Mouse (Mus musculus) forebrain, embryonic 10.5 days (tissue): ENCODE data around the gene Dpp6. TPM values are rescaled to one million over a fixed set of nuclear protein-coding genes. Genes with fewer than 3 reads are reported as not detected.
"Not testable (repeated sequence)": the region's sequence is repeated elsewhere in the genome, so short reads cannot be mapped to it uniquely, and the experiment has no call there.

Experiments
- DNase-seq: peaks from one replicate; pipeline ENCODE4 v3.0.0-alpha.2; 2017; ENCODE audit warnings: low spot score; ENCODE audit errors: extremely low spot score
- H3K27ac ChIP-seq: fragments of 300-500 bp; sonication (generic); 2 replicates; pipeline ENCODE4 v1.5.1; 2016; ENCODE audit warnings: mild to moderate bottlenecking
- H3K27me3 ChIP-seq: fragments of 300-500 bp; sonication (generic); 2 replicates; pipeline ENCODE4 v1.6.1; 2016; ENCODE audit warnings: mild to moderate bottlenecking; ENCODE audit not compliant: poor library complexity, severe bottlenecking
- H3K36me3 ChIP-seq: fragments of 300-500 bp; sonication (generic); replicated peaks from 2 replicates; pipeline ENCODE4 v1.6.1; 2016; ENCODE audit warnings: mild to moderate bottlenecking, moderate library complexity
- H3K4me1 ChIP-seq: fragments of 300-500 bp; sonication (generic); 2 replicates; pipeline ENCODE4 v1.6.1; 2016
- H3K4me3 ChIP-seq: fragments of 300-500 bp; sonication (generic); 2 replicates; pipeline ENCODE4 v1.5.1; 2016; ENCODE audit warnings: mild to moderate bottlenecking, moderate library complexity
- H3K9me3 ChIP-seq: fragments of 300-500 bp; sonication (generic); 2 replicates; pipeline ENCODE4 v1.6.1; 2016; ENCODE audit warnings: mild to moderate bottlenecking, moderate library complexity
- WGBS: fragments of 180-500 bp; shearing (Covaris S2); methylation state at CpG from one replicate; pipeline ENCODE4 v1.1.7; 2016; 5-methylcytosine and 5-hydroxymethylcytosine counted together
- polyA plus RNA-seq: library from polyadenylated mRNA; unstranded; fragments of >200 nt; fragmentation: Nextera tagmentation; extraction: Ambion mirVana; gene quantifications from 2 replicates; pipeline ENCODE4 v1.2.1, GENCODE M21; 2016

Gene Dpp6
- polyA plus RNA-seq, 1 experiment from 2014 or later = 2.9 TPM

DNA sequence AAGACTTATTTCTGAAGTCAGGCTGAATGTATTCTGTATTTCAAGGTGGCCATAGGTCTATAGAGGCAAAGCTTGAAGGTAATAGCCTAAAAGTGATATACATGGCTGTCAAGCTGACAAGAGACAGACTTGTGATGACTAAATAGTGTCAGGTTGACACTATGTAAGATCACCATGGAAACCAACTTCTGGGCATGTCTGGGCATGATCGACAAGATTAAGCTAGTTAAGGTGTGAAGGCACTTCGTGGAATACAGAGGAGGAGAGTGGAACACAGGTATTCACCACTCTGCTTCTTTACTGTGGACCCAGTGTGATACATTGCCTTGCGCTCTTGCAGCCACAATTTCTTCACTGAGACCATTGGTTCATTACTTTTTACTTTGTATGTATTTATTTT, 637.4 kb downstream of the Dpp6 start:
- Histone ChIP-seq H3K4me1 (no peaks in the 10 kb centered on the region), H3K27ac (no peak overlapping the region), H3K36me3 (no peaks in the 10 kb centered on the region), H3K9me3 (no peaks in the 10 kb centered on the region), H3K4me3 (no peak overlapping the region), H3K27me3 (no peaks in the 10 kb centered on the region)
- no peak for DNase-seq
- WGBS = 87% methylated on average over 3 of the region's 3 CpGs

GRCm38 (mm10) chr5:27456981-27457380, 640.0 kb downstream of the Dpp6 start:
- no peak for DNase-seq
- no peaks in the 10 kb centered on the region for H3K27me3 ChIP-seq
- 97% methylated on average over 1 of the region's 1 CpGs for WGBS
- H3K36me3 ChIP-seq = no peaks in the 10 kb centered on the region
- H3K27ac ChIP-seq = no peak overlapping the region
- H3K4me1 ChIP-seq = peaks cover 10% of the 10 kb centered on the region
- H3K9me3 ChIP-seq = no peaks in the 10 kb centered on the region
- H3K4me3 ChIP-seq = no peak overlapping the region

DNA sequence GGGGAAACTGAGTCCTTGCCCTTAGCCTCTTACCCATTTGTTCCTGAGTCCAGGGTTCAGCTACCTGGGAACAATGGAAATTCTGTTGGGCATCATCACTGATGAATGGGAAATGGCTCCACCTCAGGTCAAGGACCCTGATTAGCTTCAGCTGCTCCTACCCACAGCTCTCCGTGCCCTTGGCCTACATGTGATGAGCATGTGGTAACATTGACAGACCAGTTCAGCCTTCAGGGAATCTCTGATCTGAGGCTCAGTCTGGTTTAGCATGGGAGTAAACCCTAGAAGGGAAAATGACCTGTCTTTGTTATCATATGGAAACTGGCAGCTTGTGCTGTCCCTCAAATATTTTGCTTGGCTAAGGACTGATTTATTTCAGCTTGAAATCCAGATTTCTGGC, 640.7 kb downstream of the Dpp6 start:
- Histone ChIP-seq H3K36me3 (no peaks in the 10 kb centered on the region), H3K4me1 (peaks cover 10% of the 10 kb centered on the region), H3K27ac (no peak overlapping the region), H3K4me3 (no peak overlapping the region), H3K9me3 (no peaks in the 10 kb centered on the region), H3K27me3 (no peaks in the 10 kb centered on the region)
- WGBS = 64% methylated on average over 1 of the region's 1 CpGs
- DNase-seq = no peak

DNA sequence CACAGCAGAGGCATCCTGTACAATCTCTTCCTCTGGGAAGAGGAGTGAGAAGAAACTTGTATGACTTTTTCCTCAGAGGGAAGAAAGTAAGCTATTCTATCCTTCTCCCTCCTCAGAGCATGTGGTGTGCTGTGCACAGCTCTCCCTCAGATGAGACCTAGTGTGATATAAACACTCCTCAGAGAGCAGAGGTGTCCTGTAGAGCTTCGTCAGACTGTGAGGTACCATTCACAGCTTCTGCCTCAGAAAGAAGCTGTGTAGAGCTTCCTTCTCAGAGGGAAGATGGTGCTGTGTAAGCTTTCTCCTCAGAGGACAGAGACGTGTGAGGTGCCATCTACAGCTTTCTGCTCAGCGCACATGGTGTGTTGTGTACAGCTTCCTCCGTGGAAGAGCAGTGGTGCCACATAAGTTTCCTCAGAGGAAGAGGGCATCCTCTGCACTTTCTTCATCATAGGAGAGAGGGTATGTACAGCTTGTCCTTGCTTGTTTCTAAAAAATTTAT, 658.0 kb downstream of the Dpp6 start:
- Histone ChIP-seq H3K9me3 (no peaks in the 10 kb centered on the region), H3K4me1 (no peaks in the 10 kb centered on the region; the same call in 1 of the 2 replicates), H3K27me3 (no peaks in the 10 kb centered on the region), H3K4me3 (no peak overlapping the region), H3K36me3 (no peaks in the 10 kb centered on the region), H3K27ac (no peak overlapping the region)
- DNase-seq = no peak
- WGBS = 81% methylated on average over 4 of the region's 4 CpGs

DNA sequence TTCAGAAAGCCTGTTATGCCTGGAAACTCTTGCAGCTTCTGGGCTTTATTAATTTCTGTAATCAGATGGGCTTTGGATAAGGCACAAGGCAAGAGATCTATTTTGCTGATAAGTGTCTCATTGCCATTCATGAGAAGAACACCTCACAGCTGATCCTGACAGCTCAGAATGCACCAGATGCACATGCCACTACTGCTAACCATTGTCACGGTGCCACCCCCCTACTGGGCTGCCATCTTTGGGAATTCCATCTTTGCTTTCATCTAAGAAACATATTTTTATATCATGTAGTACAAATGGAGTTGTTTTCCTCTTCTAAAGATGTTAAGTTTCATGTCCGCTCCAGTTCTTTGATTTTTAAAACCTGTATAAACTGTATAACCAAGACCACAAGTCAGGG, 664.7 kb downstream of the Dpp6 start:
- H3K4me3 ChIP-seq = no peak overlapping the region
- H3K27me3 ChIP-seq = no peaks in the 10 kb centered on the region
- no peaks in the 10 kb centered on the region for H3K9me3 ChIP-seq
- H3K27ac ChIP-seq = no peak overlapping the region
- 83% methylated on average over 2 of the region's 2 CpGs for WGBS
- no peak for DNase-seq
- H3K4me1 ChIP-seq = peaks cover 6% of the 10 kb centered on the region
- no peaks in the 10 kb centered on the region for H3K36me3 ChIP-seq

DNA sequence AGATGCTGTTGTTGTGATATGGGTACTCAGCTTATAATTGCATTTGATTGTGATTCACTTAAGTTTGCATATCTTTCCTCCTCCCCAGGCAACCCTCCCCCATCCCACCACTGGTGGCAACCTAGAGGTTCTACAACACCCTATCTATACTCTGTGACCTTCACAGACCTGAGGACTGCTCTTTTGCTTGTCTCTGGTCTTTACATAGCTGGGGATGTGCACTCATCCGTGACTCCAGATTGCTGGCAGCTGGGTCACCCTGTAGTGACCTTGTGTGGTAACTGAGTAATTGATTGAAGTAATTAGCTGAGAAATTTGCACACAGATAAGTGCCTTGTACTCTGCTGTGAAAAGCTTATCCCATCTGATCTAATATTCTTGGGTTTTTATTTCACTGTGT, 669.1 kb downstream of the Dpp6 start:
- DNase-seq = no peak
- WGBS = 36% methylated on average over 1 of the region's 1 CpGs
- no peaks in the 10 kb centered on the region for H3K27me3 ChIP-seq

DNA sequence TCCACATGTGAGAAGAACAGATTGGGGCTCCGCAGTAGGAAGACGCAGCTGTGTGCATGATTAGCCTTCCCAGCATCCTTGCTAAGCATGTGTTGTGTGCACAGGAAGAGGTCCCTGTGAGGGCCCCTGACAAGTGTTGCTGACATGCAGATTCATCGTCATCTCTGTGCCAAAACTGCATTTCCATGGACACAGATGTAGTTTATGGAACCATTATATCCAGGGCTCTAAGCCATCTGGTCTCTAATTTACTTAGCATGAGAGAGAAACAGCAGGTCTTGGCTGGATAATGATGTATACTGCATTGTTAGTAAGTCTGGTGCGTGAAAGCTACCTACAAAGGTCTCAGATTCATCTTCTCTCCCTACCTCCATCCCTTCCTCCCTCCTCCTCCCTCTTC, 673.9 kb downstream of the Dpp6 start:
- H3K27ac ChIP-seq = no peak overlapping the region
- H3K4me1 ChIP-seq = peaks cover 4% of the 10 kb centered on the region
- H3K36me3 ChIP-seq = no peaks in the 10 kb centered on the region
- H3K4me3 ChIP-seq = no peak overlapping the region
- WGBS = 92% methylated on average over 4 of the region's 4 CpGs
- DNase-seq = no peak
- no peaks in the 10 kb centered on the region for H3K9me3 ChIP-seq
- H3K27me3 ChIP-seq = no peaks in the 10 kb centered on the region

More for the DNA sequence above, 669.1 kb downstream of the Dpp6 start:
- H3K27ac ChIP-seq = no peak overlapping the region
- peaks cover 6% of the 10 kb centered on the region for H3K4me1 ChIP-seq
- no peaks in the 10 kb centered on the region for H3K9me3 ChIP-seq
- H3K4me3 ChIP-seq = no peak overlapping the region
- no peaks in the 10 kb centered on the region for H3K36me3 ChIP-seq

GRCm38 (mm10) chr5:27501338-27501737, 684.3 kb downstream of the Dpp6 start, which contains the start of gene Speer4b:
Gene Speer4b, minus strand, starts transcription at chr5:27501438.
- not testable (repeated sequence) for DNase-seq
- WGBS = 68% methylated on average over 1 of the region's 1 CpGs

GRCm38 (mm10) chr5:27518716-27519115, 701.7 kb downstream of the Dpp6 start:
- no peaks in the 10 kb centered on the region for H3K27me3 ChIP-seq
- DNase-seq = no peak
- no peaks in the 10 kb centered on the region for H3K4me1 ChIP-seq
- H3K27ac ChIP-seq = no peak overlapping the region
- no peak overlapping the region for H3K4me3 ChIP-seq
- no peaks in the 10 kb centered on the region for H3K36me3 ChIP-seq
- H3K9me3 ChIP-seq = no peaks in the 10 kb centered on the region

More at GRCm38 (mm10) chr5:27501338-27501737, 684.3 kb downstream of the Dpp6 start, which contains the start of gene Speer4b:
- not testable (repeated sequence) for H3K36me3 ChIP-seq, H3K27ac ChIP-seq, H3K27me3 ChIP-seq, H3K4me3 ChIP-seq, H3K4me1 ChIP-seq, H3K9me3 ChIP-seq

GRCm38 (mm10) chr5:27526906-27527305, 709.9 kb downstream of the Dpp6 start:
- H3K4me1 ChIP-seq = no peaks in the 10 kb centered on the region
- 92% methylated on average over 1 of the region's 1 CpGs for WGBS
- DNase-seq = no peak
- no peaks in the 10 kb centered on the region for H3K9me3 ChIP-seq
- no peaks in the 10 kb centered on the region for H3K27me3 ChIP-seq
- H3K36me3 ChIP-seq = no peaks in the 10 kb centered on the region
- H3K27ac ChIP-seq = no peak overlapping the region
- no peak overlapping the region for H3K4me3 ChIP-seq

DNA sequence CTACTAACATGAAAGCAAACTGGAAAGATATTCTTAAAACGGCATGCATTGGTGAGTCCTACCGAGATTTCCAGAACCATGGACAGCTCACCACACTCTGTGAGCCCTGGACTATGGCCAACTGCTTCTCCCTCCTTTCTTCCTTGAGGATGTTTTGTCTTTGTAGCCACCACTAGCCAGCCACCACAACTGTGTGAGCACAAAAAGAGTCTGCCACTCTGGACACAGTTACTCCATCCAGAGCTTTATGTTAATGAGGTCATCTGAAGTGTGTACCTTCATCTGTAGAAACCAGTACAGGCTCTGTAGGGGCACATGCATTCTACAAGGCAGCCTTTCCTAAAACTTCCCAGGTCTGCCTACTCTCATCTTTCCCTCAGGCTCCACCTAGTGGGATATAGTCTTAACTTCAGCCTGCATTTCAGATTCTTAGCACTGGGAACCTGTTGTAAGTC, 727.8 kb downstream of the Dpp6 start:
- no peak overlapping the region for H3K27ac ChIP-seq
- no peak for DNase-seq
- H3K9me3 ChIP-seq = no peaks in the 10 kb centered on the region
- H3K36me3 ChIP-seq = no peaks in the 10 kb centered on the region
- WGBS = 13% methylated on average over 2 of the region's 2 CpGs
- H3K4me1 ChIP-seq = no peaks in the 10 kb centered on the region
- no peak overlapping the region for H3K4me3 ChIP-seq
- no peaks in the 10 kb centered on the region for H3K27me3 ChIP-seq

- Histone ChIP-seq H3K4me3 (no peak overlapping the region), H3K27me3 (no peaks in the 10 kb centered on the region), H3K27ac (no peak overlapping the region), H3K4me1 (no peaks in the 10 kb centered on the region), H3K9me3 (no peaks in the 10 kb centered on the region), H3K36me3 (no peaks in the 10 kb centered on the region)
- 89% methylated on average over 4 of the region's 4 CpGs for WGBS
- DNase-seq = no peak
Measured at GRCm38 (mm10) chr5:27549291-27549690, 732.3 kb downstream of the Dpp6 start.

DNA sequence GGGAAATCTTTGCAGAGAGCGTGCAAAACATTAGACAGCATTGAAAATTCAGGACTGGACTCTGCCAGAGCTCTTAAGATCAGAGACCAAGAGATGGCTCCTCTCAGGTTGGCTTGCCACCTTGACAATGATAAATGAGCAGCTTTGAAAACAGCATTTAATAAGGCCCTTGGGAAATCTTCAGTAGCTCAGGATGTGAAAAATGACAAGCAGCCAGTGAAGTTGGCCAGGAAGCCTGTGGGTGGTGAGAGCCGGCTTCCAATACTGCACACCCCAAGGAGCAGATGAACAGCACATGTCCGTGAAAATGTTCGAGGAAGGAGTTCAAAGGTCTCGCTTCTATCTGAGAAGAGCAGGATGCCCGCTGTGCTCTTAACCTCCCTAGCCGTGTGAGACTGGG, 748.7 kb downstream of the Dpp6 start:
- 68% methylated on average over 7 of the region's 7 CpGs for WGBS
- no peak overlapping the region for H3K27ac ChIP-seq
- no peak for DNase-seq
- no peaks in the 10 kb centered on the region for H3K36me3 ChIP-seq
- H3K4me3 ChIP-seq = no peak overlapping the region
- H3K9me3 ChIP-seq = no peaks in the 10 kb centered on the region
- peaks cover 9% of the 10 kb centered on the region; the same call in 1 of the 2 replicates for H3K4me1 ChIP-seq
- no peaks in the 10 kb centered on the region for H3K27me3 ChIP-seq
